Mouse (Mus musculus) megakaryocyte-erythroid progenitor cell, adult 5-6 weeks (primary cell): ENCODE results near the gene Phlda3. TPM values are rescaled to one million over a fixed set of nuclear protein-coding genes. Genes with fewer than 3 reads are reported as not detected.

Experiments used
- ATAC-seq: replicated peaks from 2 replicates; pipeline ENCODE4 v1.8.0; 2016; ENCODE audit warnings: mild to moderate bottlenecking, inconsistent platforms; ENCODE audit not compliant: severe bottlenecking, poor library complexity, low FRiP score, low TSS enrichment
- total RNA-seq, 2 experiments: library from RNA; stranded (forward) in 1 of 2; stranded (reverse) in 1 of 2; fragments of 200-1000, 215-1000 nt in 1 of 2; fragments of >200 nt in 1 of 2; fragmentation: Nextera tagmentation in 1 of 2; gene quantifications; 2 replicates each; pipeline ENCODE4 v1.2.3; 2014 to 2017

Gene Phlda3
- total RNA-seq, 2 experiments from 2014 or later: 0.94 to 7.6 TPM

GRCm38 (mm10) chr1:135788708-135789107 is 22.8 kb downstream of the Phlda3 start:
- 0 out of 2 replicates have a peak, but pooled peaks have one; percentile 16 for ATAC-seq

- peak; percentile 71 for ATAC-seq
Measured at GRCm38 (mm10) chr1:135789815-135790214, 23.9 kb downstream of the Phlda3 start.

DNA sequence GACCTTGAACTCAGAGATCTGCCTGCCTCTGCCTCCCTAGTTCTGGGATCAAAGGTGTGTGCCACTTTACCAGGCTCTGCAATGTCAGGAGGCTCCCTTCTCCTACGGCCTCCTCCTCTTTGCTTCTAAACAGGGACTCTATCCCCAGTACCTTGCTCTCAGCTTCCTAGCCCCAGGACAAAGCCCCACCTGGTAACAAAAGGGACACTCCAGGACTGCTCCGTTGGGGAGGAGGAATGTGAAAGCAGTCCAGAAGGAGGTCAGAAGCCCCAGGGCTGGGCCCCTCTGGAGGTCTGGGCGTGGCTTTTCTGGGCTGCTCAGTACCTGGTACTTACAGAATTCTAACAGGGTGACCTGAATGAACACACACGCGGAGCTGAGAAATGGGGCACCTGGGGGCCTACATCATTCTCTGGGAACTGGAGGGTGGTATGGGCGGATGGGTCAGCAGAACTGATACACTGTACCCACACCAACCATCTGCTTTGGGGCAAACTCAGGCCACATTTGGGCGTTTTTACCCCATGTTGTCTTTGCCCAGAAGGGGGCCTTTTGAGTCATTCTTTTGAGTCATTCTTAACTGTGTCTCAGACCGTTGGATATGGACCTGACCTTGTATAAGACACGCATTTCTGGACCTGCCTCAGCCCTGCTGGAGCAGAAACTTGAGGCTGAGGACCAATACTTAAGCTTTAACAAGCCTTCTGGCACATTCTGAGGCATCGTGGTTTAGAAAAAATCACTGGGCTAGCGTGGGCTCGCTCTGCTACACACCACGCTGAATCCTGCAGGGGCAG is 26.4 kb downstream of the Phlda3 start:
- ATAC-seq: no peak

GRCm38 (mm10) chr1:135793370-135794215 is 27.7 kb downstream of the Phlda3 start:
- no peak for ATAC-seq

DNA sequence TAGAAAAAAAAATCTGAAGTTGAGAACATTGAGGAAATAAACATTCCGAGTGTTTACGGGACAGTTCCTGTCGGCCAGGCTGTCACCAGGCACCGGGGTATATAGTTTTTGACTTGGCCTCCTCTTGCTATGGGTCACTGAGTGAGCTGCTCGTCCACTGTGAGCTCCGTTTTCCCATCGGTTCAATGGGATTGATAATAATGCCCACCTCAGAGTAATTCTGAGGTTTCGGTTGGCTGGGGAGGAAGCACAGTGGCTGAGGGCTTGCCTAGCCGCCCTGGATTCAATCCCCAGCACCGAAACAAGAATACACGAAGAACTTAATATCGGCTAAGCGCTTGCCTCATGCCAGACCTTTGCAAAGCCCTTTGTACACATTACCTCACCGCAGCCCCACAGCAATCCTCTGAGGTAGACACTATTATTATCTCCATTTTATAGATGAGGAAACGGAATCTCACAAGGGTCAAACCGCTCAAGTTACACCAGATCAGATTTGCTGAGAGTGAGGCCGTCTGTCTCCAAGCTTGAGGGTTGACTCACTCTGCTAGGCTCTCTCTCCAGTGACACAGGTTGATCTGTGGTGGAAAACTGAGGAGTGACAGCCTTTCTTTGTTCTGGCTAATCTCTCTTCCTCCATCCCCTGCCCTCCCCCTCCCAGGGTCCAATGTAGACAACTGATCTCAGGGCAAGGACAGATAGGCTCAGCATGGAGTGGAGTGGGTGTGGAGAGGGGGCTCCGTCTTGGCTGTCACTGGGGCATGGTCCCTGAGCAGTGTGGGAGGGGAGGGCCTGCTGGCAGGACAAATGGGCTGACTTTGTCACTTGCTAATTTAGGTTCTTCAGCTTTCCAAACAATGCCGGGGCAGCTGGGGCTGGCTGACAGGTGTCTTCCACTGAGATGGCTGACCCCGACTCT is 28.6 kb downstream of the Phlda3 start:
- no peak for ATAC-seq

DNA sequence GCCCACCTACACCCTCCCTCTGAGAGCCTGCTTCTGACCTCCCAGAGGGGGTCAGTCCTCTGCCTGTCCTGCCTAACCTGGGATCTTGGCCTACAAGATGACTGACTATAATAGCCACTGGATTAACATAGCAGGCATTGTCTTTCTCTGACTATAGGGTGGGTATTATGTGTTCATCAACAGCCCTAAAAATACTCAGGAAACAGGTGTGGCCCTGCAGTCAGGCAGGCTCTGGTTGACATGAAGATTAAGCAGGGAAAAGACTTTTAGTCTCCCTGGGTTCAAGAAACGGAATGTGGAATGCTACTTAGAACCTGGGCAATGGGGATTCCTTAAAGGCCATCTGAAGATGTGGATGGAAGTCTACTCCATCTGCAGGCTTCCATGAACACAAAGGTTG is 32.6 kb downstream of the Phlda3 start:
- no peak for ATAC-seq

- no peak for ATAC-seq
Measured at GRCm38 (mm10) chr1:135799109-135799627, 33.2 kb downstream of the Phlda3 start.

DNA sequence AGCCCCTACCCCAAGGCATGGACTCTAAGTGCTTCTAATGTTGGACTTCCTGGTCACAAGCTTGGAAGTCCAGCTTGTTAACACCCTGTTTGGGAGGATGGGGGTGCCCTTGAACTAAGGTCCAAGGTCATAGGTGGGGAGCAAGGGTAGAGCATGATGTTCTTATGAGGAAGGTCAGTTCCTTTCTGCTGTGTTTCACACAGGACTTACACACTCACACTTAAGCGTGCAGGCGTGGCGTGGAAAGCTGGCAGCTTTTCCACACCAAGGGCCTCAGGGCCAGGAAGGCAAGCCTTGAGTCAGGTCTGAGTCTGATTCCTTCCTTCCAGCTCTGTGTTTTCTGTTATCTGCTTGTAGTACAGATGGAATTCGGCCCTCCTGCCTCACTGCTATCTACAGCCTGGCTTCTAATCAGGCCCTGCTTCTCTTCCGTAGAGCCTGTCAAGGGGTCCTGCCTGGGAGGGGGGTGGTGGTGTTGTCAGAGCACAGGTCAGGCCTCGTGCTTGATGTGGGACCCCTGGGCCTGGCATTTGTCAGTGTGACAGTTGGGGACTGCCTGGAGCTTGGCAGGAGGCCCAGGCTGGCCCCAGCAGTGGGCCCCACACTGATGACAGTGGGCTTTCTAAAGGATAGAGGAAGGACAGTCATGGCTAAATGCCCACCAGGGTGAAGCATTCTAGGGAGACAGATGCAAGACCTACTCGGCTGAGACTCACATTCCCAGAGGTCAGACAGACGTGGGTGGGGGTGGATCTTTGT is 34.5 kb downstream of the Phlda3 start:
- 0 out of 2 replicates have a peak, but pooled peaks have one; percentile 49 for ATAC-seq

GRCm38 (mm10) chr1:135807546-135807945 is 41.6 kb downstream of the Phlda3 start:
- no peak for ATAC-seq

DNA sequence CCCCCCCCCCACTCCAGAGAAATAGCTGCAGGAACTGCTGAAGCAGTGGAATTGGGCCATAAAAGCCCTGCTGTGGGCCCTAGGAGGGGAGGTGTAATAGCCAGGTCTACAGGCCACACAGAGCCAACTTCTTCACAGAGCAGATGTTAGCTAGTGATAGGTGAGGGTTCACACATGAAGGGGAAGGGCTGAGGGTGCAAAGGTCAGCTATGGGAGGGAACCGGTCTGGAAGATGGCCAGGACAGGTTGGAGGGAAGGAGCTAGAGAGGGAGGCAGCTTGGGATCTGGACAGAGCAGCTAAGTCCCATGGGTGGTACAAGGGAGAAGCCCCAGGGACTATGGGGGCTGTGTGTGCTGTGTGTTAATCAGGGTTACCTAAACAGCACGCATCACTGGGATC is 44.3 kb downstream of the Phlda3 start:
- ATAC-seq: 0 out of 2 replicates have a peak, but pooled peaks have one; percentile 15

DNA sequence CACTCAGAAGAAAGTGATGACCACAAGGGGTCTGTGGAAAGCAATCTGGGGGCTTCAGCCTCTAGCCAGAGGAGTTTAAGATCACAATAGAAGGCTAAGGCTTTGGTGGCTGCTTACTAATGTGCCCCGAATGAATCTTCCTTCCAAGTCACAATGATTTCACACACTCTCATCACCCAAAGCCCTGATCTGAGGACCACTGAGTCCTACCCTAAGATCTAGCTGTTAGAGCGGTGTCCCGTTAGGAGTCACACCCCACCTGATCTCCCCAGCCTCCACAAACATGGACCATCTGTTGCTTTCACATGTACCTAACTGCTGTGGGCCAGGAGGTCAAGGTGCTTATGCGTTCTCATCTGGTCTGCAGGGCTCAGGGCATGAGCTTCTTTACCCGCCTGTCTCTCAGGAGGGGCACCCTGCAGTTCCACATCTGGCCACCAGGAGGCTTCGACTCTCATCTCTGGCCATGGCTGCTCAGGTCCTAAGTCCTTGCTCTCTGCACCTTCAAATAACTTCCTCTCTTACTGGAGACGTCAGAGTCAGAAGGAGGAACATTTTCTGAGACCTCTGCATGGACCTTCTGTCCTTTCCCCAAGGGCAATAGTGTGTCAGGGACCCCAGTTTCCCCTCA is 45.2 kb downstream of the Phlda3 start:
- ATAC-seq: peak; percentile 71

GRCm38 (mm10) chr1:135812205-135812604 is 46.3 kb downstream of the Phlda3 start:
- ATAC-seq: no peak

GRCm38 (mm10) chr1:135812618-135813017 is 46.7 kb downstream of the Phlda3 start:
- no peak for ATAC-seq

DNA sequence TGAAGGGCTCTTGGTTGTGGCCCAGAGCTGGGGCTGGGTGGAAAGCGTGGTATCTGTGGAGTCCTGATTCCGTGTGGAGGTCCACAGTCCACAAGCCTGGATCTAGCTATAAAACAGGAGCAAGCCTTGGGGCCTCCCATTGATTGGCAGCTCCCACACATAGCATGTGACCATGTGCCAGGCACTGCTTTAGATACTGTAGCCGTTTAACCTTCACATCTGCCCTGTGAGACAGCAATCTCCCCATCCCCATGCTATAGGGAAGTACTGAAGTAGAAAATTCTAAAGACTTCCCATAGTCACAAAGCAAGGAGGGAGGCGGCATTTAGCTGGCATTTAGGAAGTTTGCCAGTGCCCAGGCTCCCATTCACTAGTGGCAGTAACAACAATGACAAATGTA is 47.2 kb downstream of the Phlda3 start:
- no peak for ATAC-seq

DNA sequence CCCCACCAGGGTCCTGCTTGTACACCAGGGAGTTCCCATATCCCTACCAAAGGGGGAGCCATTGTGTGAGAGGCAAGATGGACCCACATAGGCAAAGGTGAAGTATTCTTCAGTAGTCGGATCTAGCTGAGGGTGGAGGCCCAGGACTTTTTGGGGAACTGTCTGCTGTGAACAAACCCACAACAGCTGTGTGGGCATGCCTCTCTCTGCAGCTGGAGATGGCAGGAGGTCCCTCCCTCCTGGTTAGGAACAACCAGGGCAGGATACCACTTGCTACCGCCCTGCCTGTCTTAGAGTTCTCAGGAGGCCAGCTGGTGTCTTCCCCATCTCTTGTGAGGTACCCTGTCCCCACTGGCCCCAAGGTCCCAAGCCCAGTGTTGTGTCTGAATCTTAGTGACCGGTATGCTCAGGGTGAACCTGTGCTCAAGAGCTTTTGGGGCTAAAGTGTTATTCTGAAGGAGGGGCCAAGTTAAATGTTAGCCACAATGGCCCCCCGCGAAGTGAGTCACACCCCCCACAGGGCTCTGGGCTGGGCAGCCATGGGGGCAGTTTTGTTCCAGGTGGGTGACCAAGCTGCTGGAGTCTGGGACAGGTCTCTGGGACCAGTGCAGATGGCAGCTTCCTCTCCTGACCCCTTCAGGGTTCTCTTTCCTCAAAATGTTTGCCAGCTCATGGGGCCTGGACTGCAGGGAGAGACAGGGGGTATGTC is 47.9 kb downstream of the Phlda3 start:
- ATAC-seq: no peak

DNA sequence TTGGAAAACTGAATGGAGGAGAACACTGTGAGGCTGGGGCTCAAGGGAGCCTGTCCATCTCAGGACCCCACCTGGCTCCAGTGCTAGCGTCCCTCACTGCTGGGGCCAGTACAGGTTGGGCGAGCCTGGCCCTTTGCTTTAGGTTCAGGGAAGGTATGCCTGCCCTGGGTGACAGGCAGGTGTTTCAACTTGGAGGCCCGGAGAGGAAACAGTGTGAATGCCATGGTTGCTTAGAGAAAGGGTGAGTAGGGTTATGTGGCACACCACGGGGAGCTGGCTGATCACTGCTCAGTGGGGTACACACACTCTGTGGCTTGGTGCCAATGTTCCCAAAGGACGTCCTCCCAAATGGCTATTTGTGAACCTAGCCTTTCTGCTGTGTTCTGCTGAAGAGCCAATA is 48.6 kb downstream of the Phlda3 start:
- no peak for ATAC-seq

DNA sequence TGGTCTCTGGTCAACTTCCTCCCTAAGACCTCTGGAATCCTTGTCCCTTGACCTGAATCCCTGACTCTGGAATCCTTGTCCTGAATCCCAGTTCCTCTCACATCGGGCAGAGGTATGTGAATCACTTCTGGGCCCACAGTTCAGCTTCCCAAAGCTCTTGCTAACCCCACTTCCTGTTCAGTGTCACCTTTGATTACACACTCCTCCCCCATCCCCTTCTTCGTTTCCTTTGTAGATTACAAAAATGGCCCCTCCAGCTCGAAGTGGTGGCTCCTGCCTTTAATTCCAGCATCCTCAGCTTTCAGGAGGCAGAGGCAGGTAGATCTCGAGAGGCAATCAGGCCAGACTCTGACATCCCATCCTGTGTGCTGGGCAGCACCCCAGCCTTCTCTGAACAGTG is 51.7 kb downstream of the Phlda3 start:
- no peak for ATAC-seq
